Comparison of ENCODE assay signal across 14 mouse cellular contexts in genomic region chr2:34971080-34971888, GRCm38 (mm10). TPM values are rescaled to one million over a fixed set of nuclear protein-coding genes. Genes with fewer than 3 reads are reported as not detected.
"Had no signal": no experiment of that assay in that cellular context is flagged by ENCODE, and none has a peak within 500 bp of the region (broad histone marks: within the 10 kb centered on the region; RNA-seq: fewer than 3 reads in every experiment).

No protein-coding gene starts in this region.

- H3K36me3 ChIP-seq: heart, embryonic 10.5 days; heart, embryonic 12.5 days; hindbrain, embryonic 10.5 days; hindbrain, embryonic 12.5 days; limb, embryonic 10.5 days; limb, embryonic 12.5 days; liver, embryonic 13.5 days; liver, embryonic 15.5 days had no signal

- H3K27me3 ChIP-seq: hindbrain, embryonic 12.5 days; limb, embryonic 12.5 days; liver, embryonic 13.5 days; liver, embryonic 15.5 days had no signal

- H3K4me1 ChIP-seq: heart, embryonic 10.5 days; heart, embryonic 12.5 days; hindbrain, embryonic 10.5 days; hindbrain, embryonic 12.5 days; limb, embryonic 12.5 days; liver, embryonic 13.5 days; liver, embryonic 15.5 days had no signal

- H3K9ac ChIP-seq: forebrain, postnatal 0 days; heart, embryonic 12.5 days; hindbrain, embryonic 12.5 days; hindbrain, embryonic 14.5 days; limb, embryonic 12.5 days; liver, embryonic 13.5 days; liver, embryonic 15.5 days had no signal

- ATAC-seq: forebrain, postnatal 0 days; hindbrain, embryonic 16.5 days; intestine, embryonic 16.5 days had no signal

- H3K4me2 ChIP-seq: heart, embryonic 12.5 days; hindbrain, embryonic 12.5 days; hindbrain, embryonic 14.5 days; limb, embryonic 12.5 days; liver, embryonic 11.5 days; liver, embryonic 13.5 days; liver, embryonic 15.5 days had no signal

- H3K4me3 ChIP-seq: heart, embryonic 10.5 days; heart, embryonic 12.5 days; hindbrain, embryonic 10.5 days; hindbrain, embryonic 12.5 days; left cerebral cortex, adult 2 months; limb, embryonic 10.5 days; limb, embryonic 12.5 days; liver, embryonic 13.5 days; liver, embryonic 15.5 days had no signal

- H3K27ac ChIP-seq: heart, embryonic 10.5 days; hindbrain, embryonic 10.5 days; hindbrain, embryonic 12.5 days; hindbrain, embryonic 14.5 days; left cerebral cortex, adult 2 months; limb, embryonic 10.5 days; limb, embryonic 12.5 days; liver, embryonic 13.5 days; liver, embryonic 15.5 days had no signal

- H3K9me3 ChIP-seq: heart, embryonic 10.5 days; hindbrain, embryonic 12.5 days; limb, embryonic 10.5 days; limb, embryonic 12.5 days; liver, embryonic 13.5 days; liver, embryonic 15.5 days had no signal

RNA-seq across cellular contexts. Expression of gene Traf1, which starts 9.7 kb away (rescaled TPM):
- polyA plus RNA-seq: limb, embryonic 10.5 days had no signal
